Mouse (Mus musculus): ENCODE measurements around the gene Tmem37. TPM values are rescaled to one million over a fixed set of nuclear protein-coding genes. Genes with fewer than 3 reads are reported as not detected.

Gene Tmem37
- polyA plus RNA-seq, 1 experiment, result 80.0 TPM

- peaks cover 13% of the 10 kb centered on the region for H3K4me1 ChIP-seq (ENCODE audit: control insufficient read depth, insufficient read depth, low read length)
- DNase-seq, result no peak
- no peak overlapping the region for H3K4me3 ChIP-seq (replicated peaks; ENCODE audit: extremely low read depth, low read depth, low read length)
- WGBS, result 51% methylated on average over 9 of the region's 9 CpGs
- TF ChIP-seq POLR2A (IDR thresholded peaks at IDR 0.05; ENCODE audit: borderline replicate concordance, extremely low read depth, low read depth, low read length) (no peak), CTCF (IDR thresholded peaks at IDR 0.05; ENCODE audit: insufficient read depth, low read length) (no peak)
These were observed 4.0 kb upstream of the Tmem37 start for GRCm38 (mm10) chr1:120077746-120078410.

GRCm38 (mm10) chr1:120075507-120075906, 1.6 kb upstream of the Tmem37 start:
- 34% methylated on average over 5 of the region's 5 CpGs for WGBS
- H3K4me3 ChIP-seq (replicated peaks; ENCODE audit: extremely low read depth, low read depth, low read length), result no peak overlapping the region

GRCm38 (mm10) chr1:120074931-120075330, 1.1 kb upstream of the Tmem37 start:
- peak; percentile 47 for DNase-seq
- Histone ChIP-seq H3K4me1 (ENCODE audit: control insufficient read depth, insufficient read depth, low read length) (peaks cover 17% of the 10 kb centered on the region), H3K4me3 (replicated peaks; ENCODE audit: extremely low read depth, low read depth, low read length) (no peak overlapping the region)
- TF ChIP-seq CTCF (IDR thresholded peaks at IDR 0.05; ENCODE audit: insufficient read depth, low read length) (no peak), POLR2A (IDR thresholded peaks at IDR 0.05; ENCODE audit: borderline replicate concordance, extremely low read depth, low read depth, low read length) (no peak)
- 43% methylated on average over 4 of the region's 4 CpGs for WGBS

More at GRCm38 (mm10) chr1:120075507-120075906, 1.6 kb upstream of the Tmem37 start:
- DNase-seq, result no peak
- no peak for TF ChIP-seq POLR2A (IDR thresholded peaks at IDR 0.05; ENCODE audit: borderline replicate concordance, extremely low read depth, low read depth, low read length)
- TF ChIP-seq CTCF (IDR thresholded peaks at IDR 0.05; ENCODE audit: insufficient read depth, low read length), result no peak
- H3K4me1 ChIP-seq (ENCODE audit: control insufficient read depth, insufficient read depth, low read length), result peaks cover 17% of the 10 kb centered on the region

GRCm38 (mm10) chr1:120074307-120074702, 431 bp upstream of the Tmem37 start:
- no peak overlapping the region for H3K4me3 ChIP-seq (replicated peaks; ENCODE audit: extremely low read depth, low read depth, low read length)
- DNase-seq, result no peak
- WGBS, result 34% methylated on average over 4 of the region's 4 CpGs

GRCm38 (mm10) chr1:120072900-120073299, 974 bp downstream of the Tmem37 start:
- Histone ChIP-seq H3K4me3 (replicated peaks; ENCODE audit: extremely low read depth, low read depth, low read length) (peak overlapping the region; percentile 59), H3K4me1 (ENCODE audit: control insufficient read depth, insufficient read depth, low read length) (peaks cover 17% of the 10 kb centered on the region)
- DNase-seq, result peak; percentile 54
- WGBS, result 7% methylated on average over 16 of the region's 16 CpGs
- TF ChIP-seq CTCF (IDR thresholded peaks at IDR 0.05; ENCODE audit: insufficient read depth, low read length) (no peak), POLR2A (IDR thresholded peaks at IDR 0.05; ENCODE audit: borderline replicate concordance, extremely low read depth, low read depth, low read length) (peak; percentile 19; the same call in 1 of the 2 replicates)

More at GRCm38 (mm10) chr1:120074307-120074702, 431 bp upstream of the Tmem37 start:
- H3K4me1 ChIP-seq (ENCODE audit: control insufficient read depth, insufficient read depth, low read length), result peaks cover 17% of the 10 kb centered on the region
- TF ChIP-seq CTCF (IDR thresholded peaks at IDR 0.05; ENCODE audit: insufficient read depth, low read length) (no peak), POLR2A (IDR thresholded peaks at IDR 0.05; ENCODE audit: borderline replicate concordance, extremely low read depth, low read depth, low read length) (no peak)

- peaks cover 17% of the 10 kb centered on the region for H3K4me1 ChIP-seq (ENCODE audit: control insufficient read depth, insufficient read depth, low read length)
- H3K4me3 ChIP-seq (replicated peaks; ENCODE audit: extremely low read depth, low read depth, low read length), result no peak overlapping the region
- WGBS, result 83% methylated on average over 4 of the region's 4 CpGs
- TF ChIP-seq POLR2A (IDR thresholded peaks at IDR 0.05; ENCODE audit: borderline replicate concordance, extremely low read depth, low read depth, low read length), result no peak
- no peak for TF ChIP-seq CTCF (IDR thresholded peaks at IDR 0.05; ENCODE audit: insufficient read depth, low read length)
- DNase-seq, result no peak
These were observed 2.7 kb downstream of the Tmem37 start for GRCm38 (mm10) chr1:120071133-120071532.

GRCm38 (mm10) chr1:120070168-120070567, 3.7 kb downstream of the Tmem37 start:
- no peak for DNase-seq
- no peak overlapping the region for H3K4me3 ChIP-seq (replicated peaks; ENCODE audit: extremely low read depth, low read depth, low read length)
- 75% methylated on average over 6 of the region's 6 CpGs for WGBS
- peaks cover 14% of the 10 kb centered on the region for H3K4me1 ChIP-seq (ENCODE audit: control insufficient read depth, insufficient read depth, low read length)
- TF ChIP-seq CTCF (IDR thresholded peaks at IDR 0.05; ENCODE audit: insufficient read depth, low read length) (no peak), POLR2A (IDR thresholded peaks at IDR 0.05; ENCODE audit: borderline replicate concordance, extremely low read depth, low read depth, low read length) (no peak)

GRCm38 (mm10) chr1:120069120-120069519, 4.8 kb downstream of the Tmem37 start:
- Histone ChIP-seq H3K4me3 (replicated peaks; ENCODE audit: extremely low read depth, low read depth, low read length) (no peak overlapping the region), H3K4me1 (ENCODE audit: control insufficient read depth, insufficient read depth, low read length) (peaks cover 7% of the 10 kb centered on the region)
- peak; percentile 24 for DNase-seq
- TF ChIP-seq CTCF (IDR thresholded peaks at IDR 0.05; ENCODE audit: insufficient read depth, low read length) (no peak), POLR2A (IDR thresholded peaks at IDR 0.05; ENCODE audit: borderline replicate concordance, extremely low read depth, low read depth, low read length) (no peak)
- 70% methylated on average over 5 of the region's 5 CpGs for WGBS

GRCm38 (mm10) chr1:120066625-120067024, 7.2 kb downstream of the Tmem37 start:
- no peak for TF ChIP-seq POLR2A (IDR thresholded peaks at IDR 0.05; ENCODE audit: borderline replicate concordance, extremely low read depth, low read depth, low read length)
- TF ChIP-seq CTCF (IDR thresholded peaks at IDR 0.05; ENCODE audit: insufficient read depth, low read length), result no peak
- no peaks in the 10 kb centered on the region for H3K4me1 ChIP-seq (ENCODE audit: control insufficient read depth, insufficient read depth, low read length)
- 80% methylated on average over 3 of the region's 3 CpGs for WGBS
- no peak overlapping the region for H3K4me3 ChIP-seq (replicated peaks; ENCODE audit: extremely low read depth, low read depth, low read length)
- DNase-seq, result no peak

GRCm38 (mm10) chr1:120066159-120066558, 7.7 kb downstream of the Tmem37 start:
- no peaks in the 10 kb centered on the region for H3K4me1 ChIP-seq (ENCODE audit: control insufficient read depth, insufficient read depth, low read length)
- TF ChIP-seq CTCF (IDR thresholded peaks at IDR 0.05; ENCODE audit: insufficient read depth, low read length) (no peak), POLR2A (IDR thresholded peaks at IDR 0.05; ENCODE audit: borderline replicate concordance, extremely low read depth, low read depth, low read length) (no peak)
- no peak overlapping the region for H3K4me3 ChIP-seq (replicated peaks; ENCODE audit: extremely low read depth, low read depth, low read length)
- 72% methylated on average over 8 of the region's 8 CpGs for WGBS
- DNase-seq, result no peak
